Mouse (Mus musculus) C2C12 (cell line): ENCODE data around the gene Rpl4. TPM values are rescaled to one million over a fixed set of nuclear protein-coding genes. Genes with fewer than 3 reads are reported as not detected.

Experiments used
- H3K27me3 ChIP-seq: one replicate; pipeline ENCODE4 v1.6.1; 2011; ENCODE audit not compliant: control insufficient read depth, insufficient read depth, insufficient read length
- H3K36me3 ChIP-seq: one replicate; pipeline ENCODE4 v1.6.1; 2011; ENCODE audit not compliant: control insufficient read depth, insufficient read depth
- H3K4me3 ChIP-seq: one replicate; pipeline ENCODE4 v1.5.1; 2011; ENCODE audit warnings: mild to moderate bottlenecking, control low read depth; ENCODE audit not compliant: poor library complexity, insufficient read depth, severe bottlenecking
- H3K79me2 ChIP-seq: one replicate; pipeline ENCODE4 v1.6.1; 2011; ENCODE audit not compliant: control insufficient read depth, insufficient read depth
- H3K79me3 ChIP-seq: one replicate; pipeline ENCODE4 v1.6.1; 2011; ENCODE audit warnings: low read depth, control low read depth
- H3ac ChIP-seq: one replicate; pipeline ENCODE3; 2011; ENCODE audit warnings: low read depth; ENCODE audit not compliant: control insufficient read depth, insufficient read length
- CEBPB ChIP-seq: IDR thresholded peaks from one replicate; pipeline ENCODE4 v1.6.1; 2011; ENCODE audit warnings: low read depth, mild to moderate bottlenecking, control low read depth, moderate library complexity
- CTCF ChIP-seq: IDR thresholded peaks from one replicate; pipeline ENCODE4 v1.5.1; 2011; ENCODE audit not compliant: control insufficient read depth, insufficient read depth, insufficient read length
- FOSL1 ChIP-seq: IDR thresholded peaks from one replicate; pipeline ENCODE4 v1.8.0; 2011; ENCODE audit warnings: mild to moderate bottlenecking, low read length; ENCODE audit not compliant: poor library complexity, insufficient read depth, severe bottlenecking
- MAX ChIP-seq: IDR thresholded peaks from one replicate; pipeline ENCODE4 v1.6.1; 2011; ENCODE audit warnings: mild to moderate bottlenecking, control low read depth
- MYOD1 ChIP-seq: IDR thresholded peaks from one replicate; pipeline ENCODE4 v1.6.1; 2011; ENCODE audit warnings: low read depth; ENCODE audit not compliant: control insufficient read depth, insufficient read length
- MYOG ChIP-seq: IDR thresholded peaks from one replicate; pipeline ENCODE4 v1.6.1; 2011; ENCODE audit not compliant: control insufficient read depth, insufficient read length; ENCODE audit errors: extremely low read depth
- USF1 ChIP-seq: IDR thresholded peaks from one replicate; pipeline ENCODE4 v1.6.1; 2011; ENCODE audit warnings: low read depth, mild to moderate bottlenecking, control low read depth, moderate library complexity
- polyA plus RNA-seq: library from polyadenylated mRNA; unstranded; fragments of >200 nt; fragmentation: generic; extraction: Trizol; gene quantifications from one replicate; pipeline ENCODE4 v1.2.1, GENCODE M21; 2012; ENCODE audit warnings: missing spikeins

Rpl4 gene
- polyA plus RNA-seq, 1 experiment = 1,235 TPM

DNA sequence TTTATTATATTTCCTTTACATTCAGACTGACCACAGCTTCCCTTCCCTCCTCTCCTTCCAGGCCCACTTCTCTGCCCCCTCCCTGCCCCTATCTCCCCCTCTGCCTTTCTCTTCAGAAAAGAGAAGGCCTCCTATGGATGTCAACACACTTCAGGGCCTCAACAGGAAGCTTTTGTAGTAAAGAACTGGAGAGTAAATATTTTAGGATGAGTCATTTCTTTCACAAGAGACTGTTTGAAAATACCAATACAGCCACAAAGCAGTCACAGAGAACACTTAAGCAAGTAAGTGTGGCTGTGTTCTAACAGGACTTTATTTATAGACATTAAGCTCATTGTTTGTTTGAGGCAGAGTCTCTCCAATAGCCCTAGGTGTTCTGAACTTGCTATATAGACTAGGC is 29.2 kb downstream of the Rpl4 start:
- Histone ChIP-seq H3K79me2 (no peaks in the 10 kb centered on the region), H3ac (no peak overlapping the region), H3K4me3 (no peak overlapping the region), H3K79me3 (no peaks in the 10 kb centered on the region), H3K36me3 (peaks cover 26% of the 10 kb centered on the region), H3K27me3 (no peaks in the 10 kb centered on the region)
- TF ChIP-seq MYOG (no peak), CEBPB (peak; percentile 44), USF1 (no peak), MYOD1 (no peak), MAX (no peak)

DNA sequence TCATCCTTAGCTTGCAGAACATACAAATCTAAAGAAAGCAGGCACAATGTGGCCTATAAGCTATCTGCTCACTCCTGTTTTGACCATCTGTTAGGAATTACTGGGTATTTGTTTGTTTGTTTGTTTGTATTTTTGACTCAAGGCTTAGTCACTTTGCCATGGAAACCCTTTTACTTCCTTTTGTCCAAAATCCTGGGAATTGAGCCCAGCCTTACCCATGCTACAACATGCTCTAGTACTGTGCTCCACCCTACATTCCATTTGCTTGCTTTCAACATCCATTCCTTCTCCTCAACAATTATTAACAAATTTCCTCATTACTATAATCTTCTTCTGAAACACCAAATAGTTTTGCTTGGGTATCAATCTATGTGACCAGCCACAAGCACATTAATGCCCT is 29.7 kb downstream of the Rpl4 start:
- TF ChIP-seq MYOG (no peak), CEBPB (no peak), MYOD1 (no peak), CTCF (no peak)
- Histone ChIP-seq H3K36me3 (peaks cover 26% of the 10 kb centered on the region), H3K4me3 (no peak overlapping the region), H3K27me3 (no peaks in the 10 kb centered on the region), H3ac (no peak overlapping the region), H3K79me3 (no peaks in the 10 kb centered on the region), H3K79me2 (no peaks in the 10 kb centered on the region)

DNA sequence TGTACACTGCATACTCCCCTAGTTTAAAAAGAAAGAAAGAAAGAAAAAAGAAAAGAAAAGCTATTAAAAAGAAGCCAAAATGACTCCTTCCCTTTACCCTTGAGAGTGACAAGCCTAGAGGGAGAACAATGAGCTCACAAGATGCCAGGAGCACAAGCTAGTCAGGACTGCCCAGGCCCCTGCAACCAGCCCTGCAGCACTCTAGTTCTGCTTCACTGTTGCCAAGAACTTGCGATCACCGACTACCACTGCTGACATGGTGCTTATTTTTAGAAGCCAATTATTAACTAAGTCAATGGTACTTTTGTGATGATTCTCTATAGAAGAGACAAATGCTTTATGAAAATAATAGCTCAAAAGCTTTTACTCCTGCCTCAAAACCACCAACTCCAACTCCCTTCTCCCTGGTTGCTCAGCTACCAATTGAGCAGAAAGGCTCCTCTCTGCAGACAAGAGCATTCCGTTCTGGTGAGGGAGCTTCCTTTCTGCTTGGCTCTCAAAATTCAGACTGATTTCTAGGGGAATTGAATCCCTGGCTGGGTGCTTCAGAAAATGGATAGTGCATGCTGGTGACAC is 34.4 kb downstream of the Rpl4 start:
- H3ac ChIP-seq = no peak overlapping the region
- no peaks in the 10 kb centered on the region for H3K79me2 ChIP-seq
- peaks cover 20% of the 10 kb centered on the region for H3K36me3 ChIP-seq
- no peaks in the 10 kb centered on the region for H3K79me3 ChIP-seq
- H3K4me3 ChIP-seq = no peak overlapping the region
- H3K27me3 ChIP-seq = no peaks in the 10 kb centered on the region
- TF ChIP-seq CEBPB = no peak
- TF ChIP-seq USF1 = no peak
- no peak for TF ChIP-seq MYOG
- TF ChIP-seq MAX = no peak
- no peak for TF ChIP-seq MYOD1
- TF ChIP-seq CTCF = no peak
- no peak for TF ChIP-seq FOSL1

DNA sequence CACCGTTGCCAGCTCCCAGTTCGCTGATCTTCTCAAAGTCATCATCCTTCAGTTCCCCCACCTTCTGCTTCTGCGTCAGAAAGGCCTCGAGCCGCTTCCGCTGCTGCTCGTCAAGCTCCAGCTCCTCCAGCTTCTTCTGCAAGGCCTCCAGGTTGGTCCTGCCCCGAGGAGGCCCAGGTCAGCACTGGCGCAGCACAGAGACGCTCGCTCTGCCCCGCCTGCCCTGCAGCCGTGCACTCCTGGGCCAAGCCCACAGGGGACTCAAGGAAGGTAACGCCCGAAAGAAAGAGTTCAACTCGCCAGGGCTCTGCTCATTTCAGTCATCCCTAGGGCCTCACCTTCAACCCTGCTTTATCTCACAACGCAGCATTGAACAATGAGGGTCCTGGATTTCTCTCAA is 41.3 kb downstream of the Rpl4 start:
- Histone ChIP-seq H3K36me3 (peaks cover 7% of the 10 kb centered on the region), H3K79me2 (peaks cover 33% of the 10 kb centered on the region), H3ac (no peak overlapping the region), H3K79me3 (peaks cover 9% of the 10 kb centered on the region), H3K4me3 (no peak overlapping the region), H3K27me3 (no peaks in the 10 kb centered on the region)
- TF ChIP-seq MAX (no peak), FOSL1 (no peak), USF1 (no peak), MYOG (no peak), CEBPB (no peak), CTCF (no peak), MYOD1 (no peak)

DNA sequence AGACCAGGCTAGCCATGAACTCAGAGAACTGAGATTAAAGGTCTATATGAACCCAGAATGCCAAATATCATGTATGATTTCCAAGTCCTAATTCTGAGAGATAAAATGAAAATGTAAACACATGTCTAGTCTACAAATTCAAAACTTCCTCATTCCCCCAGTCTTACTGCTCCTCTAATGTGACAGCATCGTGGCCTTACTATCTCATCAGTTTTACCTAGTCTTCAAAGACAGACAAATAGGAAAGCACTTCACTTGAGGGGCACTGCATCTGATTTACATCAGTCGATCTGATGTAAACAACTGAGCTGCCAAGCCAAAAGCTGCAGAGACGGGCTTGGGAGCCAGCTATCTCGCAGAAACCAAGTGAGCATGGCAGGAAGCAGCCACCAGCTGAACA is 42.9 kb downstream of the Rpl4 start:
- Histone ChIP-seq H3K79me3 (peaks cover 9% of the 10 kb centered on the region), H3K4me3 (no peak overlapping the region), H3K27me3 (no peaks in the 10 kb centered on the region), H3ac (no peak overlapping the region), H3K79me2 (peaks cover 49% of the 10 kb centered on the region), H3K36me3 (peaks cover 3% of the 10 kb centered on the region)
- TF ChIP-seq CTCF = no peak
- no peak for TF ChIP-seq FOSL1
- no peak for TF ChIP-seq MAX
- no peak for TF ChIP-seq MYOD1
- TF ChIP-seq USF1 = no peak
- TF ChIP-seq MYOG = no peak
- no peak for TF ChIP-seq CEBPB

DNA sequence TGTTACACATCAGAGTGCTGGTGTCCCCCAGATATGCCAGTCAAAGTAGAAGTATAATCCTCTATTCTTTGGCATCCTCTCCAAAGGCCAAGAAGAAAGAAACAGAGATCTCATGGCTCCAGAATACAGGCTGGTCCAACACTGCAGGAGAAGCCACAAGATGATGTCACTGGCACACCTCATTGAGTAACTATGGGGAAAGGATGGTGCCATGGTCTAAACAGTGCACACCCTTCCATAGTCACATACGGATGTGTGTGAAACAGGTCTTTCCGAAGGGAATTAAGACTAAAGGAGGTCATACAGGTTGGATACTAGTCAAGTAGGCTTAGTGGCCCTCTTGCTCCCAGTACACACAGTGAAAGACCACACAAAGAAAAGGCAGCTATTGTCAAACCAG is 43.5 kb downstream of the Rpl4 start:
- peaks cover 52% of the 10 kb centered on the region for H3K79me2 ChIP-seq
- no peak overlapping the region for H3K4me3 ChIP-seq
- H3K79me3 ChIP-seq = peaks cover 10% of the 10 kb centered on the region
- peaks cover 3% of the 10 kb centered on the region for H3K36me3 ChIP-seq
- no peak for TF ChIP-seq MYOD1
- TF ChIP-seq MYOG = no peak
- TF ChIP-seq USF1 = no peak
- no peak for TF ChIP-seq MAX
- no peak for TF ChIP-seq FOSL1
- no peak for TF ChIP-seq CTCF
- no peak for TF ChIP-seq CEBPB
- H3ac ChIP-seq = no peak overlapping the region
- H3K27me3 ChIP-seq = no peaks in the 10 kb centered on the region
